Mouse (Mus musculus) heart, adult 2 months (tissue): ENCODE measurements at regions not wholly inside any gene's neighbourhood (a gene's known extent, or its start where the extent isn't known, plus 50 kb on each side); places are given as distances from the start of the nearest gene placed in this dataset.

ENCODE experiments used
- DNase-seq, 2 experiments: peaks; one replicate each; pipeline ENCODE4 v3.0.0; 2021
- H3K27ac ChIP-seq: fragments of 200-600 bp; 2 replicates; pipeline ENCODE4 v1.8.1; 2022
- H3K27me3 ChIP-seq: fragments of 200-500 bp; 2 replicates; pipeline ENCODE4 v1.6.1; 2012; ENCODE audit warnings: mild to moderate bottlenecking, low read length, inconsistent platforms, mixed read lengths; ENCODE audit not compliant: control insufficient read depth, insufficient read depth
- H3K36me3 ChIP-seq: fragments of 200-500 bp; 2 replicates; pipeline ENCODE4 v1.6.1; 2012; ENCODE audit warnings: low read length, inconsistent platforms; ENCODE audit not compliant: control insufficient read depth, insufficient read depth
- H3K4me1 ChIP-seq: fragments of 200-500 bp; 2 replicates; pipeline ENCODE4 v1.6.1; 2011; ENCODE audit warnings: low read length; ENCODE audit not compliant: control insufficient read depth, insufficient read depth
- H3K4me3 ChIP-seq: fragments of 200-600 bp; 2 replicates; pipeline ENCODE4 v1.8.1; 2022
- H3K79me2 ChIP-seq: fragments of 200-500 bp; replicated peaks from 2 replicates; pipeline ENCODE4 v1.6.1; 2012; ENCODE audit warnings: mild to moderate bottlenecking, inconsistent platforms, low read length, moderate library complexity, mixed read lengths; ENCODE audit not compliant: control insufficient read depth, insufficient read depth
- H3K9ac ChIP-seq: fragments of 200-500 bp; 2 replicates; pipeline ENCODE4 v1.6.1; 2012; ENCODE audit warnings: low read depth, mild to moderate bottlenecking, control low read depth, inconsistent platforms, low read length, mixed read lengths
- CTCF ChIP-seq: fragments of 200-600 bp; IDR thresholded peaks from 2 replicates; pipeline ENCODE4 v1.8.1; 2022; ENCODE audit warnings: antibody characterized with exemption, mild to moderate bottlenecking, moderate library complexity
- EP300 ChIP-seq: fragments of 200-500 bp; IDR thresholded peaks from 2 replicates; pipeline ENCODE4 v1.6.1; 2011; ENCODE audit warnings: low read depth, low read length, control low read depth; ENCODE audit not compliant: insufficient read depth
- POLR2A ChIP-seq: fragments of 200-500 bp; IDR thresholded peaks from 2 replicates; pipeline ENCODE4 v1.6.1; 2011; ENCODE audit warnings: mild to moderate bottlenecking, low read depth, low read length, control low read depth; ENCODE audit not compliant: insufficient read depth
- WGBS: fragments of 180-500 bp; shearing (Covaris S2); methylation state at CpG from one replicate; pipeline ENCODE4 v1.1.7; 2018; 5-methylcytosine and 5-hydroxymethylcytosine counted together
- intact Hi-C: fragments of 180-260 bp; cut with DNase I; formaldehyde crosslinking; loops from one replicate; pipeline ENCODE4 v1.15.1; 2025

GRCm38 (mm10) chr6:76754867-76755266 is 257.3 kb upstream of the Gm9008 start:
- H3K4me1 ChIP-seq: no peaks in the 10 kb centered on the region
- no peaks in the 10 kb centered on the region for H3K27me3 ChIP-seq
- H3K9ac ChIP-seq: no peak overlapping the region
- H3K79me2 ChIP-seq: no peaks in the 10 kb centered on the region
- no peak overlapping the region for H3K27ac ChIP-seq
- intact Hi-C loops: no loop called here
- 36% methylated on average over 3 of the region's 3 CpGs for WGBS
- DNase-seq: peak in 1 of 2 experiments; percentile 33
- TF ChIP-seq CTCF: no peak
- no peak for TF ChIP-seq EP300
- TF ChIP-seq POLR2A: no peak
- no peak overlapping the region for H3K4me3 ChIP-seq
- H3K36me3 ChIP-seq: no peaks in the 10 kb centered on the region
